Mouse (Mus musculus): ENCODE measurements at regions not wholly inside any gene's neighbourhood (a gene's known extent, or its start where the extent isn't known, plus 50 kb on each side); places are given as distances from the start of the nearest gene placed in this dataset.

DNA sequence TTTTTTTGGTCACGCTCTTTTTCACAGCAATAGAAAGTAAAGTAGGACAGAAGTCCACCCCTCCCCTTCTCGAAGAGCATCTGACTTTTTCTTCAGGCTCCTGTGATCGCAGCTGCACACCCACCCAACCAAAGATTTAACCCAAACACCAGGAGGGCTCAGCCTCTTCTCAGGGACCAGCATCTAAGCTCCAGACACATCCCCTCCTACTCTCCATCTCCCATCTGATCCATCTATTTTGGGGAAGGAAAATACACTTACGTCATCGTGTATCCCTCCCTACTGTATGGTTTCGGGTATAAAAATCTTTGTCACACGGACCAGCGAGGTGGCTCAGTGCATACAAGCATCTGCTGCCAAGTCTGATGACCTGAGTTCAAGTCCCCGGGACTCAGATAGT, 284.3 kb downstream of the 3100002H09Rik start:
- no peak for DNase-seq (ENCODE audit: low spot score in 2 of 2)

DNA sequence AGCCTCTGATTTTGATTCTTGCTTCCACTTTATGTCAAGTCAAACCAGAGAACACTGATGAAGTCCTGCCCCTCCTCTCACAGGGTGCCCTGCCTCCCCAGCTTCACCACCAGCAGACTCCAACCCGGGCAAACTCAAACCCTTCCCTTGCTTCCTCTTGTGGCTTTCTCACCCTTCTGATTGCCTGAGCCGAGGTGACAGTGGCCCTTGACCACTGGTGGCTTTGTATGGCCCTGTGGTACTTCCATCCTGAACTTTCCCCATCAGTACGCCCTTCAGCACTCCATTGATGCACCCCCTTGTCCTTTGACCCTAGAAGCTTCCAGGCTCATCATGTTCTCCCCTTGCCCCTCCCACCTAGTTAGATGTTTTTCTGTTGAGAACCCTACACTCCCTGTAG, 287.0 kb downstream of the 3100002H09Rik start:
- no peak for DNase-seq (ENCODE audit: low spot score in 2 of 2)

DNA sequence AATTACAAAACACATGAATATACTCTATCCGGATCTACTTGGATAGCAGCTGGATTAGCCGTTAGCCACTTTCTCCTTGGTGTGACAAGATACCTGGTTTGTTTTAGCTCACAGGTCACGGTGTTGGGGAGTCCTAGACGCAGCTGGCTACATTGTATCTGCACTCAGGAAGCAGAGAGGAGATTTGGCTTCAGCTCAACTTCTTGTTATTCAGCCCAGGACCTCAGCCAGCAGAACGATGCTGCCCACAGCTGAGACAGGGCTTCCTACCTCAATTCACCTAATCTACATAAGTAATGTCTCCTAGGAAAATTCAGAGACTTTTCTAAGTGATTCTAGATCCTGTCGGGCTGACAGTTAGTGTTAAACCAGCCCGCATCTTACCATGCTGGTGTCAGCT, 289.4 kb downstream of the 3100002H09Rik start:
- DNase-seq (ENCODE audit: low spot score in 2 of 2) = no peak

DNA sequence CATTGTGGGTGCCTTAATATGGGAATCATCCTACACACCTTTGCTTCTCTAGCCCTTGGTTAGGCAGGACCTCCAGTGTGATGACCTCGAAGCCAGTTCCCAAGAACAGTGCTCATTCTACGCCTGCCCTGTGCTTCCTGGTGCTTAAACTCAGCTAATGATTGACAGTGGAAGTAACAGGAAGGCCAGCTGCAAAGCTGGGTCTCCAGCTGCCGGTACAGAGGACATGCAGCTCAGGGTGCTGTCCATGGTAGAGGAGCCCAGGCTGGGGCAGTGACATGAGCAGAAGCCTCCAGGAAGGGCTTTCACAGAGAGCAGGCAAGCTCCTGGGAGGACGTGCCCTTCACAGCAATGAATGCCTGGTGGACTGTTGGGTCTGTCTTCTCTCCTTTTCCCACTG, 293.6 kb downstream of the 3100002H09Rik start:
- DNase-seq (ENCODE audit: low spot score in 2 of 2) = no peak

DNA sequence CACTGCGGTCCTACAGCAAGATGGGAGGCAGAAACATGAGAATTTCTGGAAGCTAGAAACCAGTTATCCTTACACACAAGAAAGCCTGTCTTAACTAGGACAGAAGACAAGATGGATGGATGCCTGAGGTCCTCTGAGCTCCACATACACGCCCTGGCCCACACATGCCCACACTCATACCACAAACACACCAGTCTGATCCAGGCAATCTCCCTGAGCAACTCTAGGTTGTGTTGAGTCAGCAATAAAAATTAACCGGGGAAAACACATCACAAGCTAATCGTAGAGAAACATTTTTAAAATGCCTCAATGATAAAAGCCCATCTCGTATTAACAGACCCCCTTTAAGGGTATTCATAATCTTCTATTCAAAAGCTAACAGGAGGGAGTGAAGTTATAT, 298.9 kb downstream of the 3100002H09Rik start:
- DNase-seq (ENCODE audit: low spot score in 2 of 2) = no peak

DNA sequence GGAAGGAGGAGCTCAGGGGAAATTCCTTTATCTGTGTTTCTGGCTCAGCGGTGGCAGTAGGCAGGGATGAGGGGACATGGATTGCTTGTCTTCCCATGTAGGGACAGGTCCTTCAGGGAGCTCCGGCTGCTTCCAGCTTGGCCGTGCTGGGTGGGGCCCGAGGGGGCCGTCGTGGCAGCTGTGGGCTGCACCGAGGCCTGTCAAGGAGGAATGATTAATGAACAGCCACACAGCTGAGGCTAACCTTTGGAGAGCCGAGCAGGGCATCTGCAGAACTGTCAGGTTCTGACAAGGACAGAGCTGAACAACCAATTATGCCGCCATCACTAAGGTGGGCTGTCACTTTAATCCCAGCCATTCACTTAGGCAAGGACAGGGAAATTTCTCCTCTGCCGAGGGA, 300.0 kb downstream of the 3100002H09Rik start:
- no peak for DNase-seq (ENCODE audit: low spot score in 2 of 2)

DNA sequence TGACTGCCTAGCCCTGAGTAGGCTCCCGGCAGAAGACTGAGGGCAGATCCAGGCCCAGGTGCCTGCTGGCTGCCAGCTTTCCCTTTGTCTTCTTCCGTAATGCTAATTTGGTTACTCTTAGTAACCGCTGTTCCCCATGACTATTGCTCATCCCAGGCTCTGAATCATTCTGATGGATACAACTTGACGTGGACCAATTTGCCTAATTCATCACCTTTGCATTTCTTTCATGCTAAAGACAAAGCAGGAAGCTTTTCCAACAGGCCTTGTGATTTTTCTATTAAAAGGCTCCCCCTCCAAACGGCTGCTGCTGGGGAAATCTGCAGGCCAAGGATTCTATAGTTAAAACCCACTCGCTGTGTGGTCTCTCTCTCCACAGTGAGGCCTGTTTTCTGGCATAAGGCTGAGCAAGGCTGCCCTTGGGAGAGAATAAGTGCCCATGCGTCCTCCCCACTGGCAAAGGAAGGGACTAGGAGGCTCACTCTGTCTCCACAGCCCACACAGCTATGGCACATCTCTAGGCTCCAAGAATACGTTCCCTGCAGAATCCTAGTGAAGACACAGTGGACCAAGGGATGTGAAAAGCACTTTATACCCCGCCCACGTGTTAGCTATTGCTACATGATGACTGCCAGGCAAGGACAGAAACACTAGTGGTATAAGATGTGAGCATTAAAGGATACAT, 304.6 kb downstream of the 3100002H09Rik start:
- peak in 1 of 2 experiments; percentile 21 for DNase-seq (ENCODE audit: low spot score in 2 of 2)

DNA sequence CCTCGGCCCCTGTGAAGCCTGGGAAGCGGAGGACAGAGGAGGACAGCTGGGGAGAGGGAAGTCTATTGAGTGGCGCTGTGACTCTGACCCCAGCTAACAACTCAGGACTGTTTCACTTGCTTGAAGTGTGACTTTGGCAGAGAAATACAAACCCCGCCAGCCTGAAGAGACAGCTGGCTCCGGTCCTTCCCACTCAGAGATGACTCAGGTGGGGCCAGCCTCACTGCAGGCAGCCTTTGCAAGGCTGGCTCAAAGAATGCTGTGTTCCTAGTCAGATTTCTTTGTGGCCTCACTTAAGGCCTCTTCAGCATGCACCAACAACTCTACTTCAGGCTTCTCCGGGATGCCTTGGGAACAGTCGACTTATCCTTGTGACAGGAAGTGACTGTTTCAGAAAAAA, 307.7 kb downstream of the 3100002H09Rik start:
- DNase-seq (ENCODE audit: low spot score in 2 of 2) = peak; percentile 36 to 62

DNA sequence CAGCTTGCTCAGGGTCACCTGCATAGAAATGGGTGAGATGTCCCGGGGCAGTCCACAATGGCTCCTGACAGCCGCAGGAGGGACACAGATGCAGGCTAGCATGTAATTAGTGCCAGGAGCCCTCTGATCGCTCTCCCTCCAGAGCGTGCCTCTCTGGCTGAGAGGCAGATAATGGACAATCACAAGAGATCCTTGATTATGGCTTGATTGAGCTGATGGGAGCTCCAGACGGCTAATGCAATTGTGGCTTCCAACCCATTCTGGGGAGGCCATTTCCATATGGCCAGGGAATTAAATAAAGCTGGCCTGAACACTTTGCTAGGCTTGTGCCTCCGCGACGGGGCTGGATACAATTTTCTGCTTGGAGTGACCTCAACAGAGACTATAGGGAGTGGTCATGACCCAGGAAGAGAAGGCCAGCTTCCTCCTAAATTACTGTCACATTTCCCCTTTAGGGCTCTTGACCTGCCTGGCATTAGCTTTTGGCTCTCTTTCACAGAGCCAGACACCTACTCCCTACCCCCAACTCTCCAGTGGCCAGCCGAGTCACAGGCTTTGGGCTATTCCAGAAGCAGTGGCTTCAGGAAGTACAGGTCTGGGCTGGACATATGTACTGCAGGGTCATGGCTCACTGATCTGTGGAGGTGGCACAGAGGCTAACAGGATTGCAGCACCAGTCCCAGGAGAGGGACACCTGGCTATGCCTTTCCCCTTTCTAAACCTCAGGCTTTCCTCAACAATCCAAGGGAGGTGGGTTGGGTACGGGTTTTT, 311.8 kb downstream of the 3100002H09Rik start:
- DNase-seq (ENCODE audit: low spot score in 2 of 2) = no peak

DNA sequence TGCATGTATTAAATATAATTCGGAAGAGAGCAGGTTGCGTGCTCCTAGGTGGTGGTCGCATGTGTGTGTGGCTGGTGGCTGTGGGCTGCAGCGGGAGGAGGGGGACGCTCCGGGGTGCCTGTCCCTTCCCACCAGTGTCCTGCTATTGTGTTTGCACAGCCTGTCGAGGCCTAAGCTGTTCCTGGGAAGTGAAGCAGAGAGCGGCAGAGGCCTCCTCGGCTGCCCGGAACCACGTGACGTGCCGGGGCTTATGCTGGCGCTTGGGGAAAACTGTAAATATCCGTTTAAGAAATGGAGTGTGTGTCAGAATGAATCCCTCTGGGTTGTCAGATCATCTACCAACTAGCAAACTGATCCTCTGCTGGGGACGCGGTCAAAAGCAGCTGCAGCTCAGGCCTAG, 318.3 kb downstream of the 3100002H09Rik start:
- no peak for DNase-seq (ENCODE audit: low spot score in 2 of 2)

DNA sequence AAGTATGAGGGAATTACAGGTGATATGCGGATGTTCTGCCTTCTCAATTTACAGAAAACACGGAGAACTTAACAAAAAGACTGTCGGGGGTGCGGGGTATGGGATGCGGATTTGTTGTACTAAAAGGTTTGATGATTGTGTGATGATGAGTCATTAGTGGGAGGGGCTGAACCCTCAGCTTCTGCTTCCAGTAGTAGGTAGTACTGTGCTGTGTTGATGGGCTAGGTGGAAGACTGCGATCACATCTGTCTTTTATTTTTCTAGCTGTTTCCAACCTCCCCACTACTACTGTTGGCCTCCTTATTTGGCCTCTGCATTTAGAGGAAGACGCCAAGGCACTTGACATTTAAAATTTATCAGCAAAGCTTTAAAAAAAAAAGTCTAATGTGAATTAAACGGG, 318.8 kb downstream of the 3100002H09Rik start:
- DNase-seq (ENCODE audit: low spot score in 2 of 2) = no peak

DNA sequence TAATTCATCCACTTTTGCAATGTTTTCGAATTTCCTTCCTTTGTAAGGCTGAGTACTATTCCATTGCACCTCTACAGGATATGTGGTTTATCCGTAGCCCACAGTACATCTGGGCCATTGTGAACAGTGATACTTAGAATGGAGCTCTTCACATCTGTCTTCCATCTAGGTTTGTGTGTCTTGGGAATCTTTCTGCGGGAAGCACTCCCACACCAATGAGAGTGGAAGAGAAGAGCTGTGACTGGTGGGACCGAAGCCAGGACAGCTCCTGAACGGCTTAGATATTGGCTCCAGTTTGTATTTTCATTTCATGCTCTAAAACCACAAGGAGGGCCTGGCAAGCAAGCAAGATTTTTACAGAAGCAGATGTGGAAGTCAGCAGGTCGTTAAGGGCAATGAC, 323.1 kb downstream of the 3100002H09Rik start:
- no peak for DNase-seq (ENCODE audit: low spot score in 2 of 2)

DNA sequence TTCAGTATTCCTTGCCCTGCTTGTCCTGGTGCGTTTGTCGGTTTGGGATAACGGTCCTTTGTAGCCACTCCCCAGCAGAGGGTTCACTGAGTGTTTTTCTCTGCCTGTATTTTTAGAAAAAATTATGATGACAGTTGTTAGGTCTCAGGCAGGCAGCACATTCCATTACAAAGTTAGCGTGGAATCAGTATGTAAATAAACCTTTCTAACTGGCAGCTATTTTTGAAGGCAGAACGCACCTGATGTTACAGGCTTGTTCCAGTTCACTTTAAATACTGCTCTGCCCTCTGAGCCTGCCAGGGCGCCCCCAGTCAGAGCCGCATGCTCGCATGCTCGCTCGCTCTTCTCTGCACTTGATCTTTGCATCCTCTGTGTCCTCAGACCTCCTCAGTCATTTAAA, 331.9 kb downstream of the 3100002H09Rik start:
- DNase-seq (ENCODE audit: low spot score in 2 of 2) = no peak

DNA sequence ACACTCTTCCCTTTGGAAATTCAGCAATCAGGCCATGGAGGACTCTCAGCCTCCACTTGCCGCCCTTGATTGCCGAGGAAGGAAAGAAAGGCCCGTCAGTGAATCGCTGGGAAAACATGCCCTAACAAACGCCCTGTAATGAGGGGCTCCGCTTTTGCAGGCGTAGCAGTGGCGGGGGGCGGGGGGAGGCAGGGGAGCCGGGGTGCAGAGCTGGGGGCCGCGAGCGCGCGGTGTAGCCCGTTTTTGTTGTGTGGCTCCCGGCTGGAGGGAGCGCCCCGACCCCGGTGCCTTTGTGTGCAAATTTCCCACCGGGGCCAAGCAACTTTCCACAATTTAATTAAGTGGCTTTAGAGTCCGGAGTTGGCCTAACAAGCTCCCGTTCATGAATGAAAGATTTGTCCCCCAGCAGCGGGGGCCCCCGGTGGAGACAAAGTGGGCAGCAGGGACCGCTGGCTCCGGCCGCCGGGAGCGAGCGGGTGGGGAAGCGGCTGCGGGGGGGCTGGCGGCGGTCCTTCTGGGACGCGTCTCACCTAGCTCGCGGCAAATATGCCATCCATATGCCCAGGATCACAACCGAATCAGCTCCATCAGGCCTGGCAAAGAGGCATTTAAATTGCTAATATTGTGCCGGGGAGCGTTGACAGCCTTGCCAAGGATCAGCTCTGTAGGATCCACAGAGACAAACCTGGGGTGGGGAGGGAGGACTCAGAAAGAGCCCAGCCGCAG, 333.0 kb downstream of the 3100002H09Rik start:
- no peak for DNase-seq (ENCODE audit: low spot score in 2 of 2)

DNA sequence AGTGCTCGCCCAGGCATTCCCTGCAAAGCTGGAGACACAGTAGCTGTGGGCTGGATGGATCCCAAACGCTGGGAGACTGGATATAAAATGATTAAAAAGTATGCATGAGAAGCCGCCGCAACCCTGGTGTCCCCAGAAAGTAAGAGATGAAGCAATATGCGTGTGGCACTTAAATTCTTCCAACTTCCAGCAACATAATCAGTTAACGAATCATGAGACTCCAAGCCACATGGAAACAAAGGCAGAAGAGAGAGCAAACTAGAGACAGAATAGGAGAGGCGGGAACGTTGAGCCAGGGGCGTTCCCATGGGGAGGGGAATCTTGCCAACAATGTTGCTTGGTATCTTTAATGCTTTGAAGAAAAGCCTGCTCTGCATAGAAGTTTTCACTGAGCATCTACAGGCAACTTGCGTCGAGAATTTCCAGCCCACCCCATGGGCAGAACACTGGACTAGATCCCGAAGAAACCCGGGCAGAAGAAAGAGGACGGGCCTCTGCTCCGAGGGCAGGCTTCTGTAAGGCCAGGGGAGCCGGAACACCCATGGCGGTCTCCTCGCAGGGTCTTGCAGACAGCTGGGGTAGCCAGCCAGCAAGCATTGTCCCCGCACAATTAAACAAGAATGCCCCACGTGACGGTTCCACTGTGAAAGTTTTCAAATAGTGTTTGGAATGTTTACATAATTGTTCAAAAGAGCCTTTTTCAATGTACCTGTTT, 333.7 kb downstream of the 3100002H09Rik start:
- peak in 1 of 2 experiments; percentile 8 for DNase-seq (ENCODE audit: low spot score in 2 of 2)

DNA sequence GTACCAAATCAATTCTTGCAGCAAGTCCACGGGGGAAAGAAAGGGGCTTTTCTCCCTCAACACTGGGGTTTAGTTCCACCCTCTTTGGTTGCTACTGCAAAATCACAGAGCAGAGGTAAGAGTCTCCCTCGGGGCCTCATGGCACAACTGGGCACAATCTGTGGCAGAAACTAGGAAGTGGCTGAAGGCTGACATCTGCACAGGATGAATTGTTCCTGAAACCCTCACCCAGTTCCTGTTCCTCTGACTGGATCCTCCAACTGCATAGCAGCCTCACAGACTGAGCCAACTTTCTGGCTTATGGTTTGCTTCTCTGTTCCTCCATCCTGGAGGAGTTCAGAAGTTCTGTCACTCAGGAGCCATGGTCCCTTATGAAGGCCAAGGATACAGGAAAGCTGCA, 338.6 kb downstream of the 3100002H09Rik start:
- no peak for DNase-seq (ENCODE audit: low spot score in 2 of 2)

DNA sequence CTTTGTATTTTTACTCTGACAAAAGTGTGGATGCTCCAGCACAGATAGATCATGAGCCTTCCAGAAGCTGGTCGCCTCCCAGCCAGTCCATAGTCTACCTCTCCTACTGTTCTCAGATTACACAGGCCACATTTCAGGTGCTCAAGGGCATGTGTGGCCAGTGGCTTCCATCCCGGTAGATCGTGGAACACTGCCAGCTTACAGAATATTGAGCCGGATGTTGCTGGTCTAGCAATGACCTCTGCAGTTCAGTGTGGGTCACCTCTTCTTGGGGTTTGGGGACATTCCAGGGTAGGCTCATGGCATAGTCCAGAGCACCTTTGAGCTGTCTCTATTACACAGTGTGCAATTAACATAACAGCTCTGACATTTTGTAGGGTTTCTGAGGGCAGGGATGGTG, 342.2 kb downstream of the 3100002H09Rik start:
- DNase-seq (ENCODE audit: low spot score in 2 of 2) = no peak

DNA sequence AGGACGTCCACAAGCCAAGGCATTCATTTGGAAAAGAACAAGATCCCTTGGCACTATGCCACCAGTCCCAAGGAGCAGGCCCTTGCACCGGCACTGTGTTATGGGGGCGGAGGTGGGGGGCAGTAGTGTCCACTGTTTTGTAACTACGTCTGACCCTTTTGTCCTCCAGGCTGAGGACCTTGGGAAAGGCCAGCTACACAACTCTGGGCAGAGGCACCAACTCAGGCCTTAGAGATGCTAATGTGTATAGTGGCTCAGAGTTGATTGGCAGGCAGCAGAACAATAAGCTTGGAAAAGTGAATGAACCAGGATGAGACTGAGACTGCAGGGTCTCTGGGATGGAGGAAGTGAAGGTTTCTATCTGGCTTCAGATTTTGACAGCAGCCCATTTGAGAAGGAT, 344.0 kb downstream of the 3100002H09Rik start:
- DNase-seq (ENCODE audit: low spot score in 2 of 2) = no peak

DNA sequence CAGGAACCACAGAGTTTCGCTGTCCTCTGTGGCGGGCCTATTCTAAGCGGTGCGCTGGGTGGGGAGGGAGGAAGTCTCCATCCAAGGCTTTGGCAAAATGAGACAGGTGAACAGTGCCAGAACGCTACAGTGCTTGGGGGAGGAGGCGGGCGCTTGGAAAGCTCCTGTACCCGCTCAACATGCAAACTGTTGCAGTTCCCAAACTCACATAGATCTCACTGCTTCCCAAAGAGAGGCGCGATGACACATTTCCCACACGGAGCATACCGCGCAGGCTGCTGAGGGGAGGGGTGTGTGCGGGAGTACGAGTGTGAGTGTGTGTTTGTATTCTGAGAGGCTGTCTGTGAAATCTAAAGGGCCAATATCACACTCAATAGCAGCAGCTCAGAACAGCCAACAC, 345.1 kb downstream of the 3100002H09Rik start:
- DNase-seq (ENCODE audit: low spot score in 2 of 2) = peak; percentile 67

DNA sequence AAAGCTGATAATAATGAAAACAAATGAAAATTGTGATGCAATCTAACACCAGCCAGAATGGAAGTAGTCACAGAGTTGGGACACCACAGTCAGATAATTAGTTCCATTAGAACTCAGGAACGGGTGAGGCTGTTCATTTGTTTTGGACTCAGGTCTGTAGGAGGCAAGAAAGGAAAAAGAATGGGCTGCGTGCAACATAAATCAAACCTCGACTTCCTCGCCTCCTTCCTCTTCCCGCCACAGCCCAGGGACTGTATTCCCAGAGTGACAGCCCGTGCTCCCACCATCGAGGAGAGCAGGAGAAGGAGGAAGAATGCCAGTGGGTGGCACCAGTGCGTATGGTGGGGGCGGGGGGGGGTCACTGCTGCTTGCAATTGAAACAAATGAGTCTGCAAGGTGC, 339.2 kb upstream of the 4930535I16Rik start:
- DNase-seq (ENCODE audit: low spot score in 2 of 2) = no peak

DNA sequence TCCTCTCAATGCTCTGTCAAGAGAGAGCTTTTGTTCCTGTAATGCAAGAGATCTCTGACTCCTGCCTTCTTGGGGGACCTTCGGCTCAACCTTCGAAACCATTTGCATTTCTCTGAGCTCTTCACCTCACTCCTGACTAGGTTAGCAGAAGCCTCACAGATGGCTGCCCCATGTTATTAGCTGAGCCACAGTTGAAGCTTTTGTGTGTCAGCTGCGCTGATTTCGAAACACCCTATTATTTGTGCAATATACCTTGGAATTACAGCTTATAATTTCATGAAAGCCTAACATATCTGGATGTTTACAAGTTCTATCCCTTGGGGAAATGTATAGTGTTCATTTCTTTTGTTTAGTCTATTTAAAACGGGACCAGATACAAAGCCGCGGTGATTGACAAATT, 338.7 kb upstream of the 4930535I16Rik start:
- DNase-seq (ENCODE audit: low spot score in 2 of 2) = no peak

DNA sequence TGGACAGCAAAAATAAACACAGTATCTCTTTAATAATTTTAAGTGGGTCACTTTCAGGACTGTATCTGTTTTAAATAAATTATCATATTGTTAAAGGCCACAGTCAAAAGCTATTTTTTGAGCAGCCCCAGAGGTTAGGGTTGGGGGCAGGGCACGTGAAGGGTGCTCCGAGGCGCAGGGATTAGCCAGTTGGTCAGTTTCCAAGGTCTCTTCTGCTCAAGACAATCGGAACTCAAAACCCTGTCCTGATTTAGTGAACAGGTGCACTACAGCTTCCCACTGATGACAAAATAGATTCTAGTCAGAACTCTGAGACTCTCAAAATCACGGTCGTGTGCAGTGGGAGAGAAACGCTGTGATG, 337.3 kb upstream of the 4930535I16Rik start:
- DNase-seq (ENCODE audit: low spot score in 2 of 2) = no peak

Data from right cerebral cortex, postnatal 36 days (tissue).